Mouse (Mus musculus): ENCODE measurements around the gene Gpr157. TPM values are rescaled to one million over a fixed set of nuclear protein-coding genes. Genes with fewer than 3 reads are reported as not detected.
"Not testable (repeated sequence)": the region's sequence is repeated elsewhere in the genome, so short reads cannot be mapped to it uniquely, and the experiment has no call there.

The Gpr157 gene
- 4.8 and 5.1 TPM in 2 replicates for polyA plus RNA-seq (2012; ENCODE audit: insufficient read depth, insufficient read length, missing spikeins)

GRCm38 (mm10) chr4:150087161-150087889 lies at the start of gene Gpr157:
Gene Gpr157 (plus strand): TSS chr4:150087365.
- H3K4me3 ChIP-seq (ENCODE audit: insufficient read depth, low read length): peak within 1 kb of the TSS; percentile 68
- H3K27ac ChIP-seq (ENCODE audit: insufficient read depth, low read depth, low read length): peak within 1 kb of the TSS; percentile 79
- TF ChIP-seq CTCF (IDR thresholded peaks at IDR 0.05; ENCODE audit: low read depth, low read length) (no peak), POLR2A (IDR thresholded peaks at IDR 0.05; ENCODE audit: borderline replicate concordance, low read depth, low read length) (no peak)
- peaks cover 12% of the 10 kb centered on the region for H3K4me1 ChIP-seq (ENCODE audit: control insufficient read depth, insufficient read depth, low read length)

GRCm38 (mm10) chr4:150038533-150038932 lies 48.6 kb upstream of the Gpr157 start:
- TF ChIP-seq CTCF (IDR thresholded peaks at IDR 0.05; ENCODE audit: low read depth, low read length): no peak
- no peak for TF ChIP-seq POLR2A (IDR thresholded peaks at IDR 0.05; ENCODE audit: borderline replicate concordance, low read depth, low read length)
- Histone ChIP-seq H3K27ac (ENCODE audit: insufficient read depth, low read depth, low read length) (no peak overlapping the region), H3K4me1 (ENCODE audit: control insufficient read depth, insufficient read depth, low read length) (peaks cover 6% of the 10 kb centered on the region), H3K4me3 (ENCODE audit: insufficient read depth, low read length) (no peak overlapping the region)

GRCm38 (mm10) chr4:150040003-150040581 lies 47.1 kb upstream of the Gpr157 start:
- H3K4me1 ChIP-seq (ENCODE audit: control insufficient read depth, insufficient read depth, low read length): peaks cover 3% of the 10 kb centered on the region
- H3K27ac ChIP-seq (ENCODE audit: insufficient read depth, low read depth, low read length): no peak overlapping the region
- H3K4me3 ChIP-seq (ENCODE audit: insufficient read depth, low read length): no peak overlapping the region
- no peak for TF ChIP-seq CTCF (IDR thresholded peaks at IDR 0.05; ENCODE audit: low read depth, low read length)
- no peak for TF ChIP-seq POLR2A (IDR thresholded peaks at IDR 0.05; ENCODE audit: borderline replicate concordance, low read depth, low read length)

- not testable (repeated sequence) for H3K27ac ChIP-seq (ENCODE audit: insufficient read depth, low read depth, low read length); H3K4me1 ChIP-seq (ENCODE audit: control insufficient read depth, insufficient read depth, low read length); H3K4me3 ChIP-seq (ENCODE audit: insufficient read depth, low read length)
These were observed 46.3 kb upstream of the Gpr157 start for GRCm38 (mm10) chr4:150040856-150041255.

GRCm38 (mm10) chr4:150041346-150042110 lies 45.6 kb upstream of the Gpr157 start:
- H3K4me1 ChIP-seq (ENCODE audit: control insufficient read depth, insufficient read depth, low read length): peaks cover 2% of the 10 kb centered on the region; the same call in 1 of the 2 replicates
- no peak for TF ChIP-seq CTCF (IDR thresholded peaks at IDR 0.05; ENCODE audit: low read depth, low read length)
- TF ChIP-seq POLR2A (IDR thresholded peaks at IDR 0.05; ENCODE audit: borderline replicate concordance, low read depth, low read length): no peak
- no peak overlapping the region for H3K4me3 ChIP-seq (ENCODE audit: insufficient read depth, low read length)
- H3K27ac ChIP-seq (ENCODE audit: insufficient read depth, low read depth, low read length): no peak overlapping the region

- no peak overlapping the region for H3K4me3 ChIP-seq (ENCODE audit: insufficient read depth, low read length)
- H3K4me1 ChIP-seq (ENCODE audit: control insufficient read depth, insufficient read depth, low read length): peaks cover 5% of the 10 kb centered on the region
- H3K27ac ChIP-seq (ENCODE audit: insufficient read depth, low read depth, low read length): no peak overlapping the region
- TF ChIP-seq CTCF (IDR thresholded peaks at IDR 0.05; ENCODE audit: low read depth, low read length): no peak
- no peak for TF ChIP-seq POLR2A (IDR thresholded peaks at IDR 0.05; ENCODE audit: borderline replicate concordance, low read depth, low read length)
These were observed 43.6 kb upstream of the Gpr157 start for GRCm38 (mm10) chr4:150043591-150043990.

GRCm38 (mm10) chr4:150048038-150048437 lies 39.1 kb upstream of the Gpr157 start:
- Histone ChIP-seq H3K4me3 (ENCODE audit: insufficient read depth, low read length) (peak overlapping the region; percentile 74), H3K4me1 (ENCODE audit: control insufficient read depth, insufficient read depth, low read length) (peaks cover 29% of the 10 kb centered on the region), H3K27ac (ENCODE audit: insufficient read depth, low read depth, low read length) (peak overlapping the region; percentile 66)
- no peak for TF ChIP-seq POLR2A (IDR thresholded peaks at IDR 0.05; ENCODE audit: borderline replicate concordance, low read depth, low read length)
- no peak for TF ChIP-seq CTCF (IDR thresholded peaks at IDR 0.05; ENCODE audit: low read depth, low read length)

GRCm38 (mm10) chr4:150048478-150049156 lies 38.5 kb upstream of the Gpr157 start:
- TF ChIP-seq POLR2A (IDR thresholded peaks at IDR 0.05; ENCODE audit: borderline replicate concordance, low read depth, low read length) (no peak), CTCF (IDR thresholded peaks at IDR 0.05; ENCODE audit: low read depth, low read length) (no peak)
- Histone ChIP-seq H3K4me3 (ENCODE audit: insufficient read depth, low read length) (peak overlapping the region; percentile 74), H3K27ac (ENCODE audit: insufficient read depth, low read depth, low read length) (peak overlapping the region; percentile 66), H3K4me1 (ENCODE audit: control insufficient read depth, insufficient read depth, low read length) (peaks cover 34% of the 10 kb centered on the region)

GRCm38 (mm10) chr4:150049157-150049513 lies 38.0 kb upstream of the Gpr157 start:
- peak overlapping the region; percentile 66 for H3K27ac ChIP-seq (ENCODE audit: insufficient read depth, low read depth, low read length)
- H3K4me1 ChIP-seq (ENCODE audit: control insufficient read depth, insufficient read depth, low read length): peaks cover 35% of the 10 kb centered on the region
- peak overlapping the region; percentile 74 for H3K4me3 ChIP-seq (ENCODE audit: insufficient read depth, low read length)
- TF ChIP-seq CTCF (IDR thresholded peaks at IDR 0.05; ENCODE audit: low read depth, low read length): no peak
- TF ChIP-seq POLR2A (IDR thresholded peaks at IDR 0.05; ENCODE audit: borderline replicate concordance, low read depth, low read length): no peak

All from bone marrow macrophage, adult 2 months (primary cell).